In genomic region chr4:77259250-77259971, GRCm38 (mm10) we compare ENCODE assay signal across 9 mouse cellular contexts.
DNase-seq lines count a peak whose midpoint lies in the region; ATAC-seq and TF ChIP-seq lines count a peak whose summit lies in the region.
"Had no signal": no experiment of that assay in that cellular context is flagged by ENCODE, and none has a peak within 500 bp of the region (broad histone marks: within the 10 kb centered on the region; RNA-seq: fewer than 3 reads in every experiment).

No protein-coding gene starts in this region.

- no peak overlapping the region for H3K4me3 ChIP-seq in kidney, adult 2 months (ENCODE audit: insufficient read depth, low read depth, low read length)
- no peak overlapping the region for H3K4me3 ChIP-seq in kidney, embryonic 16.5 days (ENCODE audit: low read length)
- H3K4me3 ChIP-seq in limb, embryonic 13.5 days: no peak overlapping the region

- no peak overlapping the region for H3K9ac ChIP-seq in kidney, embryonic 16.5 days (replicated peaks; ENCODE audit: low read length)
- H3K9ac ChIP-seq in limb, embryonic 13.5 days: no peak overlapping the region

- H3K9me3 ChIP-seq in kidney, embryonic 16.5 days (ENCODE audit: low read length): no peaks in the 10 kb centered on the region
- H3K9me3 ChIP-seq in limb, embryonic 13.5 days: no peaks in the 10 kb centered on the region

- no peak for TF ChIP-seq CTCF in kidney, adult 2 months (conservative IDR thresholded peaks at IDR 0.05; ENCODE audit: insufficient read depth, insufficient read length, low read depth, low read length)
- TF ChIP-seq CTCF in brain, embryonic 14.5 days (IDR thresholded peaks at IDR 0.05; ENCODE audit: borderline replicate concordance, extremely low read depth, insufficient read depth, insufficient read length): no peak

- ATAC-seq in kidney, embryonic 16.5 days (ENCODE audit: low FRiP score, low TSS enrichment): no peak; the same call in 1 of the 2 replicates
- ATAC-seq in limb, embryonic 13.5 days (ENCODE audit: low FRiP score, low read depth): peak; percentile 94

- H3K27me3 ChIP-seq in kidney, adult 2 months (replicated peaks; ENCODE audit: control insufficient read depth, insufficient read depth, low read length): no peaks in the 10 kb centered on the region
- H3K27me3 ChIP-seq in kidney, embryonic 16.5 days (ENCODE audit: insufficient read depth, low read length): no peaks in the 10 kb centered on the region
- H3K27me3 ChIP-seq in limb, embryonic 13.5 days: no peaks in the 10 kb centered on the region

- no peaks in the 10 kb centered on the region for H3K36me3 ChIP-seq in kidney, adult 2 months (ENCODE audit: control insufficient read depth, insufficient read depth, low read length)
- no peaks in the 10 kb centered on the region for H3K36me3 ChIP-seq in kidney, embryonic 16.5 days (ENCODE audit: insufficient read depth, low read length)
- H3K36me3 ChIP-seq in limb, embryonic 13.5 days: no peaks in the 10 kb centered on the region

- 34% methylated on average over 8 of the region's 8 CpGs for WGBS in kidney, adult 2 months
- 48% methylated on average over 8 of the region's 8 CpGs for WGBS in kidney, embryonic 16.5 days
- 28% methylated on average over 8 of the region's 8 CpGs for WGBS in limb, embryonic 13.5 days

- H3K4me2 ChIP-seq in kidney, embryonic 16.5 days (replicated peaks; ENCODE audit: low read depth, low read length): no peak overlapping the region
- H3K4me2 ChIP-seq in limb, embryonic 13.5 days (replicated peaks): 0 out of 2 replicates have a peak overlapping the region, but pooled peaks have one; percentile 17

- no peaks in the 10 kb centered on the region; the same call in 1 of the 2 replicates for H3K4me1 ChIP-seq in kidney, adult 2 months (ENCODE audit: control insufficient read depth, insufficient read depth, low read length)
- H3K4me1 ChIP-seq in kidney, embryonic 16.5 days (ENCODE audit: insufficient read depth, low read length): no peaks in the 10 kb centered on the region
- peaks cover 7% of the 10 kb centered on the region for H3K4me1 ChIP-seq in limb, embryonic 13.5 days

- no peak for TF ChIP-seq POLR2A in kidney, adult 2 months (IDR thresholded peaks at IDR 0.05; ENCODE audit: low read depth, low read length)
- no peak for TF ChIP-seq POLR2A in brain, embryonic 14.5 days (IDR thresholded peaks at IDR 0.05; ENCODE audit: borderline replicate concordance, extremely low read depth, insufficient read depth, insufficient read length, poor library complexity, severe bottlenecking)

- DNase-seq in cerebellum, postnatal 10 days: peak; percentile 13 to 28
- no peak for DNase-seq in cerebellum, postnatal 4 days (ENCODE audit: low spot score in 2 of 2)
- DNase-seq in kidney, adult 2 months: peak; percentile 21
- peak; percentile 94 for DNase-seq in brain, embryonic 14.5 days (ENCODE audit: low read depth)
- DNase-seq in thymus, postnatal 14 days: no peak
- no peak for DNase-seq in spleen, postnatal 4 days (ENCODE audit: low spot score in 2 of 2)
- DNase-seq: right cerebral cortex, postnatal 14 days had no signal

- H3K27ac ChIP-seq in kidney, adult 2 months (ENCODE audit: insufficient read depth, low read depth, low read length): no peak overlapping the region
- H3K27ac ChIP-seq in kidney, embryonic 16.5 days (ENCODE audit: low read length): no peak overlapping the region
- H3K27ac ChIP-seq in limb, embryonic 13.5 days: no peak overlapping the region

Comparison
In these comparisons a context has a peak if more than half of its experiments do, and no peak if none do; other contexts are left out.
1. DNase-seq: peak in cerebellum, postnatal 10 days (2 of 2), kidney, adult 2 months (single experiment) and brain, embryonic 14.5 days (single experiment); none in cerebellum, postnatal 4 days (0 of 2), thymus, postnatal 14 days (single experiment) and spleen, postnatal 4 days (0 of 2).